Mouse (Mus musculus): ENCODE measurements around the gene Cplx2.

DNA sequence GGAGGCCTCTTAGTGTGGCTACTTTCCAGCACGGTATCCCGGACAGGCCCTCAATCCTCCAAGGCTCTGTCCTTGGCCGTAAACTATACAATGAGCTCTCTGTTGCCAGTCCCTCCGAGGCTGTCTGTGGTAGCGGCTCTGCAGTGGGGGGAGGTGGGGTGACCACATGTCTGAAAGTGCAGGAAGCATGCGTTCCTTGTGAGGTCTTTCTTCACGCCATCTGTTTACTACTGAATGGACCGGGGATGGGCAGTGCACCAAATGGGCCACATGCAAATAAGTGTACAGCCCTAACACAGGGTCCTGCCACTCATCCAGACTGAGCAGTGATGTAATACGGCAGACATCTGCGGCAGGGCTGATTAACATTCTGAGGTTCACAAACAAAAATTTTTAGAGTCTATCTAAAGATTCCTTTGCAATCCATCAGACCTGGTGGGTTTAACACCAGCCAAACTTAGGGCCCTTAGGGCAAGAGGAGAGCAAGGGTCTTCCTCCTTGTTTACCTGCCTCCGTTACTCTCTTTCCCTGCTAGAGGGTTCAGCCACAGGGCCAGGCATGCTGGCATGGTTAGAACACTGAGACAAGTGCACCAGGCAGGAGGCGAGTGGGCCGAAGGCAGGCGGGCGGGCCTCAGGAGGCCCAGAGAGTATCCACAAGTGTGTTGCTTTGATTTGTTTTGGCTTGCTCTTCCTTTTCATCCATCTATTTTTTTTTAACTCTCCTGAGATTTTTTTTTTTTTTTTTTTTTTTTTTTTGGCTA, 25.1 kb upstream of the Cplx2 start:
- no peak for TF ChIP-seq CTCF (IDR thresholded peaks at IDR 0.05; ENCODE audit: borderline replicate concordance, insufficient read depth, low read length)
- TF ChIP-seq POLR2A (IDR thresholded peaks at IDR 0.05; ENCODE audit: low read depth, low read length) = no peak

Data from embryonic fibroblast, embryonic 13.5 days (primary cell).